Mouse (Mus musculus): ENCODE measurements at regions not wholly inside any gene's neighbourhood (a gene's known extent, or its start where the extent isn't known, plus 50 kb on each side); places are given as distances from the start of the nearest gene placed in this dataset.

- intact Hi-C loops (cut with DNase I) = no loop called here
- DNase-seq (ENCODE audit: low spot score in 2 of 2) = peak in 1 of 2 experiments; percentile 5
Observed at GRCm38 (mm10) chr12:92723022-92723421, 874.1 kb upstream of the Sel1l start.

GRCm38 (mm10) chr12:92713415-92713814, 864.5 kb upstream of the Sel1l start:
- no peak for DNase-seq (ENCODE audit: low spot score in 2 of 2)
- intact Hi-C loops (cut with DNase I) = no loop called here

DNA sequence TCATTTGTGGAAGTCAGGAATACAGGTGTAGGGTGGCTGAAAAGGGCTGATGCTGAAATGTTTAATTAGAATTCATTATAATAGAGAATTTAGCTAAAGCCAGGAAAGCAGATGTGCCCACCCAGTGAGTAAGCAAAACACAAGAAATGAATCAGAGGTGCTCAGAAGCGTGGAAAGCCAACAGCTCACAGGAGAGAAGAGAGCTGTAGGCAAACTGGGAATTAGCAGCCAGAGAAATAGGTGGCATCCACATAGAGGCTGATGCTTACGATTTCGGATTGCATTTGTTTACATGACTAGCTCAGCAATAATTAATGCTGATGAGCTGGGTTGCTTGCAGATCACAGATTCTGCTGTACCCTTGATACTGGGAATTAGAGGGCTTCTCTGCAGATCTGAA, 859.5 kb upstream of the Sel1l start:
- intact Hi-C loops (cut with DNase I) = no loop called here
- no peak for DNase-seq (ENCODE audit: low spot score in 2 of 2)

GRCm38 (mm10) chr12:92703731-92704130, 854.8 kb upstream of the Sel1l start:
- DNase-seq (ENCODE audit: low spot score in 2 of 2) = no peak
- intact Hi-C loops (cut with DNase I) = no loop called here

DNA sequence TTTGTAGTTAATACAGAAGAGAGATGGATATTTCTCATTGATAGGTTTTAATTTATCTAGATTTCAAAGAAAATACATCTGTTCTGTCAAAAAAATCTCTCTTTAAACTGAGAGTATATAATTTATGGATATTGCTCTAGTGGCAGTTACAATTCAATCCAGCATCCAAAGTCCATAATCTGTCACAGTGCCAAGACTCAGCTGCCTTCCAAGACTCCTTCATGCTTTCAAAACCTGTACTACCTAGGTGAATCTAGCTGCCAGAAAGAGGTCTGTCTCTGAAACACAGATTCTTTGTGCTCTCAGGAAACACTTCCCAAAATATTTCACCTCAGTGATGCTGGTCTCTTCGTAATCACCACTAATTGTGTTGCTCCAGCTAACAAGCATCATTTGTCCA, 844.0 kb upstream of the Sel1l start:
- DNase-seq (ENCODE audit: low spot score in 2 of 2) = no peak
- intact Hi-C loops (cut with DNase I) = no loop called here

GRCm38 (mm10) chr12:92672396-92672795, 823.4 kb upstream of the Sel1l start:
- no peak for DNase-seq (ENCODE audit: low spot score in 2 of 2)
- intact Hi-C loops (cut with DNase I) = no loop called here

- intact Hi-C loops (cut with DNase I) = no loop called here
- no peak for DNase-seq (ENCODE audit: low spot score in 2 of 2)
Observed at GRCm38 (mm10) chr12:92646634-92647033, 797.7 kb upstream of the Sel1l start.

- intact Hi-C loops (cut with DNase I) = no loop called here
- DNase-seq (ENCODE audit: low spot score in 2 of 2) = no peak
Observed at GRCm38 (mm10) chr12:92645006-92645624, 796.2 kb upstream of the Sel1l start.

DNA sequence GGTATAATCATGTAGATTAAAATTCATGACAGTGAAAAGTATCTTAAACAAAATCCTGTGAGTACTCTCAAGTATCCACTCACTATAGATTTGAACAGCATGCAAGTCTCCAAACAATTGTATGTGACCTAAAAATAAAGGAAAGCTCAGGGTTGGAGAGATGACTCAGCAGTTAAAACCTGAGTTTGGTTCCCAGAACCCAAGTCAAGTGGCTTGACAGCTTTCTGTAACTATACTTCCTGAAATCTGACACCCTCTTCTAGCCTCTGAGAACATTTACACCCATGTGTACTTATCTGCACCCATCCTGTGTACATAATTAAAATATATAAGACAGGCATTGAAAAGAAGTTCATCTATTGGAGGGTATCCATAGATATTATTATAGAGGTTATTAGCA, 770.2 kb upstream of the Sel1l start:
- no peak for DNase-seq (ENCODE audit: low spot score in 2 of 2)
- intact Hi-C loops (cut with DNase I) = no loop called here

- intact Hi-C loops (cut with DNase I) = no loop called here
- DNase-seq (ENCODE audit: low spot score in 2 of 2) = peak in 1 of 2 experiments; percentile 12
Observed at GRCm38 (mm10) chr12:92618519-92618918, 769.6 kb upstream of the Sel1l start.

DNA sequence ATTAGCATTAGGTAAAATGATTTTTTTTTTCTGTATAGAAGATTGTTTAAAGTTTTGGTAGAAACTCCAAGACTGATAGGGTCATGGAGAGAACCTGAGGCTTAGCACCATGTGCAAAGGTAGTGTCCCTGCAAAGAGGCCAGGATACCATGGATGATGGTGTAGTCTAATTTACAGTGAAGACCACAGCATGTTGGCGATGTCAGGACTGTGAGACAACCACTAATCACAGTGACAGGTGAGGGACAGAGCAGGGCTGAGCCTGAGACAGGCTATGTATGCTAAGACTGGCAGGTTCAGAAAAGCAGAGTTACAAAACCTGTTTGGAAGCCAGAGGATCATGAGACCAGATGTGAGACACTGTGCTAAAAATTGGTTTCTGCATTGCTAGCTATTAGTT, 752.7 kb upstream of the Sel1l start:
- DNase-seq (ENCODE audit: low spot score in 2 of 2) = no peak
- intact Hi-C loops (cut with DNase I) = no loop called here

GRCm38 (mm10) chr12:92589725-92590124, 740.8 kb upstream of the Sel1l start:
- DNase-seq (ENCODE audit: low spot score in 2 of 2) = no peak
- intact Hi-C loops (cut with DNase I) = no loop called here

GRCm38 (mm10) chr12:92589305-92589704, 740.3 kb upstream of the Sel1l start:
- intact Hi-C loops (cut with DNase I) = no loop called here
- no peak for DNase-seq (ENCODE audit: low spot score in 2 of 2)

DNA sequence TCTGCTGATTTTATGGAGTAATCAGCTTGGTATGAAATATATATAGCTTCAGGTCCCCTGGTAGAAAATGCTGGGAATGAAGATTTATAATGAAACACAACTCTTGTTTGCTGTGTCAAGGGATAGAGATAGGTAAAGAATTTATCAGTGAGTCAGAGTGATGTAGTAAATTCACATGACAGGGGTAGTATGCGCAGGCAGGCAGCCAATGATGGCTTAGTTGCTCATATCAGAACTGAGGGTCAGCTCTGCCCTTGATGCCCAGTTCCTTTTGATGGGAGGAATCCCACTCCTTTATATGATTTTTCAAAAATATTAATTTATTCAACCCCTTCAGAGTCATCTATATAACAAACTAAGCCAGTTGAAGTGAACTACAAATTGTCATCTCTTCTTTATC, 729.6 kb upstream of the Sel1l start:
- intact Hi-C loops (cut with DNase I) = no loop called here
- DNase-seq (ENCODE audit: low spot score in 2 of 2) = no peak

Data from left cerebral cortex, postnatal 14 days (tissue).